Mouse (Mus musculus) liver, postnatal 0 days (tissue): ENCODE measurements around the gene Coro1a.

Experiments used
- CTCF ChIP-seq: sonication (generic); IDR thresholded peaks from 2 replicates; pipeline ENCODE4 v1.5.1; 2016; ENCODE audit warnings: antibody characterized with exemption, low read depth
- EP300 ChIP-seq: IDR thresholded peaks from 2 replicates; pipeline ENCODE4 v1.6.1; 2016; ENCODE audit warnings: antibody characterized with exemption, low read depth, mild to moderate bottlenecking

DNA sequence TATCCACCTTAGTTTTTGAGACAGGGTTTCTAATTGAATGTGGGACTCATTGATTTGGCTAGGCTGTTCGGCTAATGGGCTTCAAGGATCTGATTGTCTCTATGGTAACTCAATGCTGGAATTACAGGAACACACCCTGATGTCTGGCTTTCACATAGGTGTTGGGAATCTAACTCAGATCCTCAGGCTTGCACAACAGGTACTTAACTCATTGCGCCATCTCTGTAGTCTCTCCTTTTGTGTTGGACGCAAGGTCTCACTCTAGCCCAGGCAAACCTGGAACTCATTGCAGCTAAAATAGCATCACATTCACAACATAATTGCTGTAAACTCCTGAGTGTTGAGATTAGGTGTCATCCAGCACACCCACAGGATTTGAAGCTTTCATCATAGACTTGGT, 37.4 kb downstream of the Coro1a start:
- TF ChIP-seq CTCF (no peak), EP300 (no peak)
